Mouse (Mus musculus) forebrain, embryonic 12.5 days (tissue): Measurements from ENCODE around the gene Gabarapl2. TPM values are rescaled to one million over a fixed set of nuclear protein-coding genes. Genes with fewer than 3 reads are reported as not detected.
"Not testable (repeated sequence)": the region's sequence is repeated elsewhere in the genome, so short reads cannot be mapped to it uniquely, and the experiment has no call there.

Experiments
- ATAC-seq: fragments of 200-750 bp; cut with Nextera tagmentation; 2 replicates; pipeline ENCODE4 v1.8.0; 2017; ENCODE audit warnings: moderate TSS enrichment; ENCODE audit not compliant: low FRiP score
- H3K27ac ChIP-seq: fragments of 300-500 bp; sonication (generic); 2 replicates; pipeline ENCODE4 v1.5.1; 2016; ENCODE audit warnings: mild to moderate bottlenecking
- H3K27me3 ChIP-seq: fragments of 300-500 bp; sonication (generic); 2 replicates; pipeline ENCODE4 v1.6.1; 2016; ENCODE audit warnings: mild to moderate bottlenecking
- H3K36me3 ChIP-seq: fragments of 300-500 bp; sonication (generic); replicated peaks from 2 replicates; pipeline ENCODE4 v1.6.1; 2016; ENCODE audit warnings: mild to moderate bottlenecking
- H3K4me1 ChIP-seq: fragments of 300-500 bp; sonication (generic); 2 replicates; pipeline ENCODE4 v1.6.1; 2016
- H3K4me2 ChIP-seq: fragments of 300-500 bp; sonication (generic); 2 replicates; pipeline ENCODE4 v1.6.1; 2016; ENCODE audit warnings: mild to moderate bottlenecking, moderate library complexity
- H3K4me3 ChIP-seq: fragments of 300-500 bp; sonication (generic); replicated peaks from 2 replicates; pipeline ENCODE4 v1.5.1; 2016; ENCODE audit warnings: mild to moderate bottlenecking
- H3K9ac ChIP-seq: fragments of 300-500 bp; sonication (generic); 2 replicates; pipeline ENCODE4 v1.6.1; 2016; ENCODE audit warnings: mild to moderate bottlenecking
- H3K9me3 ChIP-seq: fragments of 300-500 bp; sonication (generic); 2 replicates; pipeline ENCODE4 v1.6.1; 2016
- WGBS: fragments of 180-500 bp; shearing (Covaris S2); methylation state at CpG from one replicate; pipeline ENCODE4 v1.1.7; 2016; 5-methylcytosine and 5-hydroxymethylcytosine counted together
- polyA plus RNA-seq: library from polyadenylated mRNA; unstranded; fragments of >200 nt; fragmentation: Nextera tagmentation; extraction: Ambion mirVana; gene quantifications from 2 replicates; pipeline ENCODE4 v1.2.1, GENCODE M21; 2016

Gene Gabarapl2
- polyA plus RNA-seq, 1 experiment from 2014 or later, result 336 TPM

DNA sequence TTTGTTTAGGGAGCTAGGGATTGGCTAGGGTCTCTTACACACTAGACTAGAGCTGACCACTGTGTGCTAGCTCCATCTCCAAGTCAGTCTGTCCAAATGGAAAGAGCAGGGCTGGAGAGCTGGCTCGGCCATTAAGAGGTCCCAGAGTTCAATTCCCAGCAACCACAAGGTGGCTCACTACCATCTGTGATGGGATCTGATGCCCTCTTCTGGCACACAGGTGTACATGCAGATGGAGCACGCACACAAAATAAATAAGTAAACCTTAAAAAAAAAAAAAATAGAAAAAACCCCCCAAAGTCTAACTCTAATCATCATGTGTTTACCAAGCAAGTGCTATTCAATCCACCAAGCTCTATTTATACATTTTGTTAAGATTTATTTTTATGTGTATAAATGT lies 20.8 kb upstream of the Gabarapl2 start:
- WGBS, result 83% methylated on average over 2 of the region's 2 CpGs
- Histone ChIP-seq H3K4me2 (no peak overlapping the region), H3K4me1 (no peaks in the 10 kb centered on the region), H3K9ac (no peak overlapping the region), H3K27me3 (no peaks in the 10 kb centered on the region), H3K36me3 (peaks cover 13% of the 10 kb centered on the region; the same call in 1 of the 2 replicates), H3K9me3 (no peaks in the 10 kb centered on the region), H3K4me3 (no peak overlapping the region), H3K27ac (no peak overlapping the region)
- no peak for ATAC-seq

DNA sequence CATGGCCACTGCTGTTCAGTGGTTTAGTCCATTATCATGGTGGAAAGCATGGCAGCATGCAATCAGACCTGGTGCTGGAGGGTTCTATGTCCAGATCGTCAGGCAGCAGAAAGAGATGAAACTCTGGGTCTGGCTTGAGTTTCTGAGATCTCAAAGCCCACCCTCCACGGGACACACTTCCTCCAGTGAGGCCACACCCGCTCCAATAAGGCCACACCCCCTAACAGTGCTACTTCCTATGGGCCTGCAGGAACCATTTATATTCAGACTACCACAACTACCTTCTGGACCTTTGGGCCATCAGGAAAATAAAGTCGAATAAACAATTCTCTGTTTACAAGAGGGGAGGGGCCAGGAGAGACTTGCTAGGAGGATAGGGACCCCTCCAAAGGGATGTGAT lies 19.5 kb upstream of the Gabarapl2 start:
- peaks cover 13% of the 10 kb centered on the region; the same call in 1 of the 2 replicates for H3K36me3 ChIP-seq
- ATAC-seq, result no peak
- 81% methylated on average over 4 of the region's 4 CpGs for WGBS

GRCm38 (mm10) chr8:111923383-111923804 lies 17.1 kb upstream of the Gabarapl2 start:
- no peaks in the 10 kb centered on the region for H3K27me3 ChIP-seq
- no peak overlapping the region for H3K4me2 ChIP-seq
- no peak overlapping the region for H3K4me3 ChIP-seq
- no peaks in the 10 kb centered on the region for H3K9me3 ChIP-seq
- ATAC-seq, result no peak
- 36% methylated on average over 10 of the region's 10 CpGs for WGBS
- H3K27ac ChIP-seq, result no peak overlapping the region
- H3K36me3 ChIP-seq, result 0 out of 2 replicates have a peak, but pooled peaks cover 2% of the 10 kb centered on the region
- H3K9ac ChIP-seq, result no peak overlapping the region
- no peaks in the 10 kb centered on the region for H3K4me1 ChIP-seq

More for the DNA sequence above, 19.5 kb upstream of the Gabarapl2 start:
- Histone ChIP-seq H3K9ac (no peak overlapping the region), H3K27ac (no peak overlapping the region), H3K27me3 (no peaks in the 10 kb centered on the region), H3K9me3 (no peaks in the 10 kb centered on the region), H3K4me2 (no peak overlapping the region), H3K4me1 (no peaks in the 10 kb centered on the region), H3K4me3 (no peak overlapping the region)

GRCm38 (mm10) chr8:111924976-111925375 lies 15.5 kb upstream of the Gabarapl2 start:
- WGBS, result 84% methylated on average over 7 of the region's 7 CpGs
- no peaks in the 10 kb centered on the region for H3K36me3 ChIP-seq
- ATAC-seq, result no peak

GRCm38 (mm10) chr8:111929648-111930344 lies 10.7 kb upstream of the Gabarapl2 start:
- no peak overlapping the region for H3K27ac ChIP-seq
- H3K4me1 ChIP-seq, result peaks cover 16% of the 10 kb centered on the region
- no peak for ATAC-seq
- H3K27me3 ChIP-seq, result no peaks in the 10 kb centered on the region
- no peak overlapping the region for H3K4me3 ChIP-seq
- no peaks in the 10 kb centered on the region for H3K9me3 ChIP-seq
- WGBS, result 75% methylated on average over 8 of the region's 8 CpGs
- H3K4me2 ChIP-seq, result no peak overlapping the region
- H3K36me3 ChIP-seq, result no peaks in the 10 kb centered on the region
- 0 out of 2 replicates have a peak overlapping the region, but pooled peaks have one; percentile 12 for H3K9ac ChIP-seq

More at GRCm38 (mm10) chr8:111924976-111925375, 15.5 kb upstream of the Gabarapl2 start:
- Histone ChIP-seq H3K4me3 (no peak overlapping the region), H3K27ac (no peak overlapping the region), H3K9ac (no peak overlapping the region), H3K4me2 (no peak overlapping the region), H3K27me3 (no peaks in the 10 kb centered on the region), H3K9me3 (no peaks in the 10 kb centered on the region), H3K4me1 (no peaks in the 10 kb centered on the region)

DNA sequence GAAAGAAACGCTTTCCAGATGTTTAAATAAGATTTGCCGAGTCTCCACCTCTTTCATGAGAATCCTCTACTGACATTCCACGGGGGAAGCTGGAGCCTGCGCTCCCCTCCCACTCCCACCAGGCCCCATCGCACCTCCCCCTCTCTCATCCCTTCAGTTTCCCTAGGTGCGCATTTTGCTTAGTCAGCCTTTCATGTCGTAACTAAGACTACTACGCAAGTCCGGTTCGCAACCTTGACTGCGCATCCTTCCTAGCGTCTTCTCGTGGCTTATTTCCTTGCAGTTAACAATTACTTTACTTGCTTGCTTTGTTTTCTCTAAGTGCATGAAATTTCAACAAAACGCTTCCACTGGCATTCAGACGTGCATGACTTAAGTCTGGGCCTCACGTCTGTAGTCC lies 8.8 kb upstream of the Gabarapl2 start:
- Histone ChIP-seq H3K27me3 (no peaks in the 10 kb centered on the region), H3K9ac (no peak overlapping the region), H3K4me1 (peaks cover 16% of the 10 kb centered on the region), H3K4me2 (0 out of 2 replicates have a peak overlapping the region, but pooled peaks have one; percentile 2), H3K36me3 (no peaks in the 10 kb centered on the region), H3K9me3 (no peaks in the 10 kb centered on the region), H3K27ac (no peak overlapping the region), H3K4me3 (no peak overlapping the region)
- WGBS, result 84% methylated on average over 16 of the region's 16 CpGs
- no peak for ATAC-seq

DNA sequence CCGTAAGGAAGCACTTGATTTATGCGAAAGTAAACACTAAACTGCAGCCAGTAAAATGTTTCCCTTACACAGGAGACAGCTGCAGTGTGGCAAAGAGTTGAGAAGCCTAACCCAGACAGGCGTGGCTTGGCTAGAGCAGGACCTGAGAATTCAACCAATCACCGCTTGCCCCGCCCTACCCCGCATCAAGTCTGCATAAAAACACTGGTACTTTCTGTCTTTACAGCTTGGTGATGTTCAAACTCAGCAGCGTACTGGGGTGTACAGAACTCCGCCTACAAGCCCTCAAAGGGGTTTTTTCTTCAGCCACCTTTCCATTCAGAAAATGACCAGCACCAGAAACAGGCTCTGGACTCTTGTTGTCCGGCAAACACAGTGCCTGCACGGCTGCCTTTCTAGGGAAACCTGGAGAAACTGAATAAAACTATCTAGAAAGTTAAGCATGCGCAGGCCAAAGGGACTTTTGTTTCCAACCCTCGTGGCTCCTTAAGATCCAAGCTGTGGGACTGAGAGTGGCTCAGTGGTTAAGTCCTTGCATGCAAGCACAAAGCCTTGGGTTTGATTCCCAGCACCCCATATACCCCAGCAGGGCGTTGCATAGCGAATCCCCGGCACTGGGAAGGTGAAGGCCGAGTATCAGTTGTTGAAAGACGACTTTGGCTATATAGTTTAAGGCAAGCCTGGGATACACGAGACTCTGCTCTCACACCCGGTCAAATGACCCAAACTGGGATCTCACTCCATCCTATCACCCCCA lies 7.7 kb upstream of the Gabarapl2 start:
- no peaks in the 10 kb centered on the region for H3K36me3 ChIP-seq
- peak overlapping the region; percentile 80 for H3K9ac ChIP-seq
- H3K27ac ChIP-seq, result peak overlapping the region; percentile 93
- no peak; the same call in 1 of the 2 replicates for ATAC-seq
- 29% methylated on average over 19 of the region's 19 CpGs for WGBS
- peaks cover 16% of the 10 kb centered on the region for H3K4me1 ChIP-seq
- no peaks in the 10 kb centered on the region for H3K27me3 ChIP-seq
- no peaks in the 10 kb centered on the region for H3K9me3 ChIP-seq
- peak overlapping the region; percentile 91 for H3K4me2 ChIP-seq
- H3K4me3 ChIP-seq, result peak overlapping the region; percentile 77

GRCm38 (mm10) chr8:111933348-111934076 lies 7.0 kb upstream of the Gabarapl2 start, which contains the start of gene Tmem231:
TSS of gene Tmem231 (minus strand) at chr8:111933881.
- H3K27me3 ChIP-seq, result no peaks in the 10 kb centered on the region
- peak; percentile 100 for ATAC-seq
- peak within 1 kb of the TSS; percentile 80 for H3K9ac ChIP-seq
- under 1% methylated on average over 53 of the region's 53 CpGs for WGBS
- H3K4me2 ChIP-seq, result peak within 1 kb of the TSS; percentile 91
- H3K4me1 ChIP-seq, result peaks cover 16% of the 10 kb centered on the region
- peak within 1 kb of the TSS; percentile 93 for H3K27ac ChIP-seq
- peak within 1 kb of the TSS; percentile 77 for H3K4me3 ChIP-seq
- H3K9me3 ChIP-seq, result no peaks in the 10 kb centered on the region
- H3K36me3 ChIP-seq, result no peaks in the 10 kb centered on the region

GRCm38 (mm10) chr8:111934201-111934600 lies 6.3 kb upstream of the Gabarapl2 start:
- no peaks in the 10 kb centered on the region for H3K9me3 ChIP-seq
- no peak overlapping the region; the same call in 1 of the 2 replicates for H3K4me3 ChIP-seq
- peaks cover 16% of the 10 kb centered on the region for H3K4me1 ChIP-seq
- H3K36me3 ChIP-seq, result no peaks in the 10 kb centered on the region
- H3K27ac ChIP-seq, result no peak overlapping the region
- peak overlapping the region; percentile 91; the same call in 1 of the 2 replicates for H3K4me2 ChIP-seq
- 81% methylated on average over 2 of the region's 2 CpGs for WGBS
- ATAC-seq, result peak; percentile 27
- no peak overlapping the region for H3K9ac ChIP-seq
- no peaks in the 10 kb centered on the region for H3K27me3 ChIP-seq

GRCm38 (mm10) chr8:111937184-111937583 lies 3.3 kb upstream of the Gabarapl2 start:
- Histone ChIP-seq H3K9ac (no peak overlapping the region), H3K27me3 (no peaks in the 10 kb centered on the region), H3K9me3 (no peaks in the 10 kb centered on the region), H3K27ac (no peak overlapping the region), H3K36me3 (0 out of 2 replicates have a peak, but pooled peaks cover 2% of the 10 kb centered on the region), H3K4me1 (peaks cover 31% of the 10 kb centered on the region), H3K4me3 (no peak overlapping the region), H3K4me2 (no peak overlapping the region)
- 80% methylated on average over 3 of the region's 3 CpGs for WGBS
- ATAC-seq, result no peak

DNA sequence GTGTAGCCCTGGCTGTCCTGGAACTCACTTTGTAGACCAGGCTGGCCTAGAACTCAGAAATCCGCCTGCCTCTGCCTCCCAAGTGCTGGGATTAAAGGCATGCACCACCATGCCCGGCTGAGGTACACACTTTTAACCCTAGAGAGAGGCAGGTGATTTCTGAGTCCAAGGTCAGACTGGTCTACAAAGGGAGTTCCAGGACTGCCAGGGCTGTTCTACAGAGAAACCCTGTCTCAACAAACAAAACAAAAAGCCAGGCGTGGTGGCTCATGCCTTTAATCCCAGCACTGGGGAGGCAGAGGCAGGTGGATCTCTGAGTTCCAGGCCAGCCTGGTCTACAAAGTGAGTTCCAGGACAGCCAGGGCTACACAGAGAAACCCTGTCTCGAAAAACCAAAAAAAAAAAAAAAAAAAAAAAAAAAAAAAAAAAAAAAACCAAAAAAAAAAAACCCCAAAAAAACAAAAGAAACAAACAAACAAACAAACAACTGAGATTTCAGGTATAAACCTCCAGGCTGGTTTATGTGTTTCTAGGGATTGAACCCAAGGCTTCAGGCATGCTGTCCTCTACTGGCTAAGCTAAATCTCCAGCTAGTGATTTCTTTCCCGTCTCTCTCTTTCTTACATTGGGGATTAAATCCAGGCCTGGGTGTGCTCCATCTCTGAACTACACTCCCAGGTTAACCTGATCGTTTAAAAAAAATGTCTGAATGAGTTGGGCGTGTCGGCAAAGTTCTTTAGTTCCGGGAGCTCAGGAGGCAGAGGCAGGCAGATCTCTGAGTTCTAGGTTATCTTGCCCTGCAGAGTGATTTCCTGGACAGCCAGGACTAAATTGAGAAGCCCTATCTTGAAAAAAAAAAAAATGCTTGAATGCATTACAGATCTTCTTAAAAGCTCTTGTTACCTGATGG lies 2.2 kb upstream of the Gabarapl2 start:
- peaks cover 22% of the 10 kb centered on the region for H3K4me1 ChIP-seq
- H3K4me2 ChIP-seq, H3K27me3 ChIP-seq, H3K27ac ChIP-seq, H3K4me3 ChIP-seq, ATAC-seq, H3K9me3 ChIP-seq, H3K9ac ChIP-seq: not testable (repeated sequence)
- 86% methylated on average over 9 of the region's 9 CpGs for WGBS
- H3K36me3 ChIP-seq, result peaks cover 12% of the 10 kb centered on the region
